Comparison of ENCODE assay signal across 22 mouse cellular contexts in genomic region chr11:88508133-88508532, GRCm38 (mm10).
A peak's percentile ranks its signal among the peaks of the same experiment; 100 is the strongest.
DNase-seq lines count a peak whose midpoint lies in the region; ATAC-seq and TF ChIP-seq lines count a peak whose summit lies in the region.
"Had no signal": no experiment of that assay in that cellular context is flagged by ENCODE, and none has a peak within 500 bp of the region (broad histone marks: within the 10 kb centered on the region; RNA-seq: fewer than 3 reads in every experiment).

No protein-coding gene starts in this region.

- intact Hi-C loops in heart, postnatal 14 days (cut with DNase I) = no loop called here

- WGBS in heart, embryonic 10.5 days = 70% methylated on average over 7 of the region's 7 CpGs
- WGBS in embryonic facial prominence, embryonic 10.5 days = 77% methylated on average over 7 of the region's 7 CpGs
- 54% methylated on average over 7 of the region's 7 CpGs for WGBS in forebrain, embryonic 16.5 days
- 60% methylated on average over 7 of the region's 7 CpGs for WGBS in hindbrain, embryonic 16.5 days

- TF ChIP-seq CTCF in layer of hippocampus, adult 2 months (conservative IDR thresholded peaks at IDR 0.05) = no peak

- H3K4me2 ChIP-seq in forebrain, embryonic 16.5 days (ENCODE audit: low read length) = no peak overlapping the region
- no peak overlapping the region for H3K4me2 ChIP-seq in hindbrain, embryonic 16.5 days (ENCODE audit: low read length)
- H3K4me2 ChIP-seq: embryonic facial prominence, embryonic 15.5 days had no signal

- H3K27ac ChIP-seq in heart, embryonic 10.5 days = peak overlapping the region; percentile 52
- peak overlapping the region; percentile 76; the same call in 1 of the 2 replicates for H3K27ac ChIP-seq in embryonic facial prominence, embryonic 10.5 days (replicated peaks)
- no peak overlapping the region for H3K27ac ChIP-seq in forebrain, embryonic 16.5 days (ENCODE audit: low read length)
- H3K27ac ChIP-seq in hindbrain, embryonic 16.5 days (ENCODE audit: low read depth, low read length) = peak overlapping the region; percentile 31; the same call in 1 of the 2 replicates
- H3K27ac ChIP-seq in layer of hippocampus, adult 2 months = no peak overlapping the region
- H3K27ac ChIP-seq: embryonic facial prominence, embryonic 15.5 days; heart, adult 2 months had no signal

- DNase-seq in heart, embryonic 10.5 days (ENCODE audit: low spot score) = no peak
- DNase-seq in heart, postnatal 14 days = no peak
- DNase-seq in embryonic facial prominence, embryonic 10.5 days (ENCODE audit: low spot score) = no peak
- DNase-seq in layer of hippocampus, adult 2 months (ENCODE audit: low spot score in 2 of 2) = no peak
- DNase-seq in frontal cortex, postnatal 25 days (ENCODE audit: low spot score in 2 of 2) = no peak
- DNase-seq: adrenal gland, postnatal 36 days; cerebellum, adult 9-10 months; gastrocnemius, postnatal 10 days; heart, adult 2 months; kidney, adult 18-20 months; kidney, postnatal 25 days; liver; liver, postnatal 0 days; lung, postnatal 14 days; right cerebral cortex, postnatal 14 days; thymus, postnatal 25 days had no signal

- peaks cover 58% of the 10 kb centered on the region for H3K4me1 ChIP-seq in heart, embryonic 10.5 days
- H3K4me1 ChIP-seq in embryonic facial prominence, embryonic 10.5 days = peaks cover 63% of the 10 kb centered on the region
- peaks cover 49% of the 10 kb centered on the region for H3K4me1 ChIP-seq in forebrain, embryonic 16.5 days (replicated peaks; ENCODE audit: control insufficient read depth, insufficient read depth, low read length)
- H3K4me1 ChIP-seq in hindbrain, embryonic 16.5 days (ENCODE audit: control insufficient read depth, insufficient read depth, low read depth, low read length) = peaks cover 45% of the 10 kb centered on the region

- 0 out of 2 replicates have a peak, but pooled peaks have one; percentile 14 for ATAC-seq in forebrain, embryonic 16.5 days
- no peak; the same call in 1 of the 2 replicates for ATAC-seq in hindbrain, embryonic 16.5 days
- ATAC-seq in cerebellum, adult (ENCODE audit: insufficient number of reproducible peaks, low FRiP score, low TSS enrichment) = no peak
- ATAC-seq: CD4-positive, CD25-positive, alpha-beta regulatory T cell, adult 4 months; liver, postnatal 0 days had no signal

- H3K36me3 ChIP-seq in heart, embryonic 10.5 days = no peaks in the 10 kb centered on the region
- H3K36me3 ChIP-seq in embryonic facial prominence, embryonic 10.5 days (replicated peaks) = no peaks in the 10 kb centered on the region
- no peaks in the 10 kb centered on the region for H3K36me3 ChIP-seq in forebrain, embryonic 16.5 days (ENCODE audit: control insufficient read depth, insufficient read depth)
- H3K36me3 ChIP-seq in hindbrain, embryonic 16.5 days (ENCODE audit: control insufficient read depth, insufficient read depth, low read length) = no peaks in the 10 kb centered on the region
- H3K36me3 ChIP-seq: embryonic facial prominence, embryonic 15.5 days had no signal

- no peaks in the 10 kb centered on the region for H3K9me3 ChIP-seq in heart, embryonic 10.5 days
- H3K9me3 ChIP-seq in embryonic facial prominence, embryonic 10.5 days = no peaks in the 10 kb centered on the region
- no peaks in the 10 kb centered on the region for H3K9me3 ChIP-seq in forebrain, embryonic 16.5 days (ENCODE audit: control insufficient read depth, low read length)
- H3K9me3 ChIP-seq in hindbrain, embryonic 16.5 days (ENCODE audit: control insufficient read depth, low read length) = no peaks in the 10 kb centered on the region
- H3K9me3 ChIP-seq: embryonic facial prominence, embryonic 15.5 days; G1E had no signal

- no peak overlapping the region for H3K4me3 ChIP-seq in heart, embryonic 10.5 days
- no peak overlapping the region for H3K4me3 ChIP-seq in embryonic facial prominence, embryonic 10.5 days
- H3K4me3 ChIP-seq in forebrain, embryonic 16.5 days (replicated peaks; ENCODE audit: low read length) = no peak overlapping the region
- H3K4me3 ChIP-seq in hindbrain, embryonic 16.5 days (ENCODE audit: low read length) = no peak overlapping the region
- H3K4me3 ChIP-seq in layer of hippocampus, adult 2 months = no peak overlapping the region
- H3K4me3 ChIP-seq: embryonic facial prominence, embryonic 15.5 days; heart, adult 2 months had no signal

- H3K27me3 ChIP-seq in heart, embryonic 10.5 days (ENCODE audit: insufficient read depth, poor library complexity, severe bottlenecking) = no peaks in the 10 kb centered on the region
- no peaks in the 10 kb centered on the region for H3K27me3 ChIP-seq in embryonic facial prominence, embryonic 10.5 days (replicated peaks; ENCODE audit: low read depth, poor library complexity, severe bottlenecking)
- no peaks in the 10 kb centered on the region for H3K27me3 ChIP-seq in forebrain, embryonic 16.5 days (replicated peaks; ENCODE audit: control insufficient read depth, insufficient read depth, low read length)
- H3K27me3 ChIP-seq in hindbrain, embryonic 16.5 days (replicated peaks; ENCODE audit: control insufficient read depth, insufficient read depth, low read length) = no peaks in the 10 kb centered on the region
- H3K27me3 ChIP-seq: embryonic facial prominence, embryonic 15.5 days had no signal

- no peak overlapping the region for H3K9ac ChIP-seq in forebrain, embryonic 16.5 days (replicated peaks; ENCODE audit: low read depth, low read length)
- H3K9ac ChIP-seq in hindbrain, embryonic 16.5 days (ENCODE audit: low read depth, low read length) = no peak overlapping the region
- H3K9ac ChIP-seq: embryonic facial prominence, embryonic 15.5 days; liver, postnatal 0 days had no signal

Comparison
In these comparisons a context has a peak if more than half of its experiments do, and no peak if none do; other contexts are left out.
1. H3K27ac ChIP-seq: peak in heart, embryonic 10.5 days (single experiment), embryonic facial prominence, embryonic 10.5 days (single experiment) and hindbrain, embryonic 16.5 days (single experiment); none in forebrain, embryonic 16.5 days (single experiment) and layer of hippocampus, adult 2 months (single experiment).